Mouse (Mus musculus): ENCODE results near the gene Olfr25. TPM values are rescaled to one million over a fixed set of nuclear protein-coding genes. Genes with fewer than 3 reads are reported as not detected.

Gene Olfr25
- polyA plus RNA-seq (2012; ENCODE audit: insufficient read depth, insufficient read length, missing spikeins), result not detected in 2 replicates

GRCm38 (mm10) chr9:38328760-38329159 is at the start of gene Olfr25:
Gene Olfr25 (plus strand): TSS chr9:38329060.
- Histone ChIP-seq H3K27ac (ENCODE audit: insufficient read depth, low read depth, low read length) (no peak within 1 kb of the TSS), H3K4me1 (ENCODE audit: control insufficient read depth, insufficient read depth, low read length) (no peaks in the 10 kb centered on the region), H3K4me3 (ENCODE audit: insufficient read depth, low read length) (no peak within 1 kb of the TSS)
- TF ChIP-seq CTCF (IDR thresholded peaks at IDR 0.05; ENCODE audit: low read depth, low read length) (no peak), POLR2A (IDR thresholded peaks at IDR 0.05; ENCODE audit: borderline replicate concordance, low read depth, low read length) (no peak)

DNA sequence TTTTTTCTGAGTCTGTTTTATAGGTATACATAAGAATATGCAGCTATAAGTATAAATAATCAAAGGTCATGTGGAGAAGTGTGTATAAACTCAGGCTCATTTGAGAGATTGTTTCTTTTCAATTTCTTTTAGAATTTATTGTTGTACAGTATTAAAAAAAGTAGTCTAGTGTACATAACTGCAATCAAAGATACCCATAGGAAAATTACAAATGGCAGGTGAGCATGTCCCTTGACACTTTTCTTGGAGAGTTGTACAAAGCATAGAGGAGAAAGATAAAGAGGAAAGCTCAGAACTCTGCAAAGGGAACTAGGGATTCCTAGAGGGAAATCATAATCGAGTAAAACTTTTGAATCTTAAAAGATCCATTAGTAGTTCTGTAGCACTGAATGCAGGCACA is 38.1 kb upstream of the Olfr25 start, which contains the start of gene Olfr896-ps1:
TSS of gene Olfr896-ps1 (plus strand) at position 301 of the 400 bp plus-strand sequence.
- Histone ChIP-seq H3K27ac (ENCODE audit: insufficient read depth, low read depth, low read length) (no peak within 1 kb of the TSS), H3K4me1 (ENCODE audit: control insufficient read depth, insufficient read depth, low read length) (no peaks in the 10 kb centered on the region), H3K4me3 (ENCODE audit: insufficient read depth, low read length) (no peak within 1 kb of the TSS)
- TF ChIP-seq POLR2A (IDR thresholded peaks at IDR 0.05; ENCODE audit: borderline replicate concordance, low read depth, low read length) (no peak), CTCF (IDR thresholded peaks at IDR 0.05; ENCODE audit: low read depth, low read length) (no peak)

DNA sequence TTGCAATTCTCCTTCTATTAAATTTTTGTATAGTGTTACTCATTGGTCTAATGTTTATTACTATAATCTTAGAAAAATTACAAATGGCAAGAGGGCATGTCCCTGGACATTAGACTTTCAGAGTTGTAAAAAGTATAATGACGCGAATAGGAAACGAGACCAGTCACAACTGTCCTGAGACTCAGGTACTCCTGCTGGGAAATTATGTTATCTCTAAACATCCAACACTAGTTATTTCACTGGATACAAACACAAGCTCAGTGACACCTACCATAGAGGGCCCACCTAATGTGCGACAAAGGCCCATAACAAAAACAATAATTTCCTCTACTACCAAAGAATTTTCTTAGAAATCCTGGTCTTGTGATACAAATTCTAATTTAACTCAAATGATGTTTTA is 19.3 kb downstream of the Olfr25 start, which contains the start of gene Olfr898:
TSS of gene Olfr898 (plus strand) at position 301 of the 400 bp plus-strand sequence.
- Histone ChIP-seq H3K4me3 (ENCODE audit: insufficient read depth, low read length) (no peak within 1 kb of the TSS), H3K4me1 (ENCODE audit: control insufficient read depth, insufficient read depth, low read length) (no peaks in the 10 kb centered on the region), H3K27ac (ENCODE audit: insufficient read depth, low read depth, low read length) (no peak within 1 kb of the TSS)
- no peak for TF ChIP-seq CTCF (IDR thresholded peaks at IDR 0.05; ENCODE audit: low read depth, low read length)
- no peak for TF ChIP-seq POLR2A (IDR thresholded peaks at IDR 0.05; ENCODE audit: borderline replicate concordance, low read depth, low read length)

DNA sequence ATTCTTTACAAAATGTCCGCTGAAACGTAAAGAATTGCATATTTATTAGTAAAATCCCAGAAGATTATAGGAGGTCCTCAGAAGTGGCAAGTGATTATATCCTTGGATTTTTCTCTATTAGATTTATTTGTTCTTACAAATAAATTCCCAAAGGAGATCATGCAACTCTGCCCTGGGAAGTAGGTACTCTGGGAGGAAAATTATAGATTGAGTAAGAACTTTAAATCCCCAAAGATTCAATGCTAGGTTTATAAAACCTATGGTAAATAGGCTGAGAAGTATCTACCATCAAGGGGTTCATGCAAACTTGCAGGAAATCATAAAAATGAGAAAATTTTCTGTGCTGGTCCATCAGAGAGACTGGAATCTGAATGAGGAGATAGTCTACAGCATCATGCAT is 37.7 kb downstream of the Olfr25 start, which contains the start of gene Olfr250:
TSS of gene Olfr250 (plus strand) at position 301 of the 400 bp plus-strand sequence.
- no peak within 1 kb of the TSS for H3K27ac ChIP-seq (ENCODE audit: insufficient read depth, low read depth, low read length)
- TF ChIP-seq CTCF (IDR thresholded peaks at IDR 0.05; ENCODE audit: low read depth, low read length) (no peak), POLR2A (IDR thresholded peaks at IDR 0.05; ENCODE audit: borderline replicate concordance, low read depth, low read length) (no peak)

DNA sequence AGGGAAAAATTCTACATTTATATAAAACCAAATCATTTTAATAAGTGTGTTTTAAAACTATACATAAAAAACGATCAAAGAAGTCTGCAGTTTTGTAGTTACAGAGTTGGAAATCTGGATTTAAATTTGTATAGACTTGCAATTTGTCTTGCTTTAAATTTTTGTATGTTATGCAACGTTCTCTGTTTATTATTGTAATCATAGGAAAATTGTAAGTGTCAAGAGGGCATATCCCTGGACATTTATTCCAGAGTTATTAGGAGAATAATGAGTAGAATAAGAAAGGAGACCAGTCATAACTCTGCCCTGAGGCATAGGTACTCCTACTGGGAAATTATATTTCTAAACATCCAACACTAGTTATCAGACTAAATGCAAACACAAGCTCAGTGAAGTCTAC is 47.9 kb downstream of the Olfr25 start, which contains the start of gene Olfr251:
TSS of gene Olfr251 (plus strand) at position 301 of the 400 bp plus-strand sequence.
- H3K4me3 ChIP-seq (ENCODE audit: insufficient read depth, low read length), result no peak within 1 kb of the TSS
- no peaks in the 10 kb centered on the region for H3K4me1 ChIP-seq (ENCODE audit: control insufficient read depth, insufficient read depth, low read length)
- TF ChIP-seq CTCF (IDR thresholded peaks at IDR 0.05; ENCODE audit: low read depth, low read length), result no peak
- TF ChIP-seq POLR2A (IDR thresholded peaks at IDR 0.05; ENCODE audit: borderline replicate concordance, low read depth, low read length), result no peak
- H3K27ac ChIP-seq (ENCODE audit: insufficient read depth, low read depth, low read length), result no peak within 1 kb of the TSS

More for the DNA sequence above, 37.7 kb downstream of the Olfr25 start, which contains the start of gene Olfr250:
- Histone ChIP-seq H3K4me1 (ENCODE audit: control insufficient read depth, insufficient read depth, low read length) (no peaks in the 10 kb centered on the region), H3K4me3 (ENCODE audit: insufficient read depth, low read length) (no peak within 1 kb of the TSS)

Other genes starting within 250 kb of the Olfr25 start
- not detected in 2 replicates for gene Olfr887, start 245.0 kb upstream of the Olfr25 start, polyA plus RNA-seq (2012; ENCODE audit: insufficient read depth, insufficient read length, missing spikeins)
- gene Olfr888, start 220.9 kb upstream of the Olfr25 start, polyA plus RNA-seq (2012; ENCODE audit: insufficient read depth, insufficient read length, missing spikeins), result not detected in 2 replicates
- gene Olfr889, start 213.9 kb upstream of the Olfr25 start, polyA plus RNA-seq (2012; ENCODE audit: insufficient read depth, insufficient read length, missing spikeins), result not detected in 2 replicates
- not detected in 2 replicates for gene Olfr890, start 186.5 kb upstream of the Olfr25 start, polyA plus RNA-seq (2012; ENCODE audit: insufficient read depth, insufficient read length, missing spikeins)
- not detected in 2 replicates for gene Olfr891, start 148.2 kb upstream of the Olfr25 start, polyA plus RNA-seq (2012; ENCODE audit: insufficient read depth, insufficient read length, missing spikeins)
- gene Olfr893, start 120.7 kb upstream of the Olfr25 start, polyA plus RNA-seq (2012; ENCODE audit: insufficient read depth, insufficient read length, missing spikeins), result not detected in 2 replicates
- gene Olfr894, start 111.0 kb upstream of the Olfr25 start, polyA plus RNA-seq (2012; ENCODE audit: insufficient read depth, insufficient read length, missing spikeins), result not detected in 2 replicates
- not detected in 2 replicates for gene Olfr143, start 76.3 kb upstream of the Olfr25 start, polyA plus RNA-seq (2012; ENCODE audit: insufficient read depth, insufficient read length, missing spikeins)
- gene Olfr895, start 61.2 kb upstream of the Olfr25 start, polyA plus RNA-seq (2012; ENCODE audit: insufficient read depth, insufficient read length, missing spikeins), result not detected in 2 replicates
- not detected in 2 replicates for gene Olfr896-ps1, start 38.0 kb upstream of the Olfr25 start, polyA plus RNA-seq (2012; ENCODE audit: insufficient read depth, insufficient read length, missing spikeins)
- gene Olfr898, start 19.4 kb downstream of the Olfr25 start, polyA plus RNA-seq (2012; ENCODE audit: insufficient read depth, insufficient read length, missing spikeins), result not detected in 2 replicates
- gene Olfr250, start 37.8 kb downstream of the Olfr25 start, polyA plus RNA-seq (2012; ENCODE audit: insufficient read depth, insufficient read length, missing spikeins), result not detected in 2 replicates
- gene Olfr251, start 48.0 kb downstream of the Olfr25 start, polyA plus RNA-seq (2012; ENCODE audit: insufficient read depth, insufficient read length, missing spikeins), result not detected in 2 replicates
- not detected in 2 replicates for gene Olfr147, start 72.6 kb downstream of the Olfr25 start, polyA plus RNA-seq (2012; ENCODE audit: insufficient read depth, insufficient read length, missing spikeins)
- not detected in 2 replicates for gene Olfr901, start 100.4 kb downstream of the Olfr25 start, polyA plus RNA-seq (2012; ENCODE audit: insufficient read depth, insufficient read length, missing spikeins)
- gene Olfr902, start 118.6 kb downstream of the Olfr25 start, polyA plus RNA-seq (2012; ENCODE audit: insufficient read depth, insufficient read length, missing spikeins), result not detected in 2 replicates
- not detected in 2 replicates for gene Olfr904, start 134.1 kb downstream of the Olfr25 start, polyA plus RNA-seq (2012; ENCODE audit: insufficient read depth, insufficient read length, missing spikeins)
- gene Olfr905, start 142.0 kb downstream of the Olfr25 start, polyA plus RNA-seq (2012; ENCODE audit: insufficient read depth, insufficient read length, missing spikeins), result 0.16 and 0.41 TPM in 2 replicates
- not detected in 2 replicates for gene Olfr906, start 158.0 kb downstream of the Olfr25 start, polyA plus RNA-seq (2012; ENCODE audit: insufficient read depth, insufficient read length, missing spikeins)
- not detected in 2 replicates for gene Olfr907, start 166.7 kb downstream of the Olfr25 start, polyA plus RNA-seq (2012; ENCODE audit: insufficient read depth, insufficient read length, missing spikeins)
- gene Olfr911-ps1, start 192.5 kb downstream of the Olfr25 start, polyA plus RNA-seq (2012; ENCODE audit: insufficient read depth, insufficient read length, missing spikeins), result not detected in 2 replicates
- gene Olfr910, start 208.8 kb downstream of the Olfr25 start, polyA plus RNA-seq (2012; ENCODE audit: insufficient read depth, insufficient read length, missing spikeins), result not detected in 2 replicates

Measured in bone marrow macrophage, adult 2 months (primary cell).